Mouse (Mus musculus) kidney, adult 18-20 months (tissue): ENCODE results near the gene Nptx1.

Experiments used
- DNase-seq: peaks from one replicate; pipeline ENCODE4 v3.0.0; 2021

Gene Nptx1

DNA sequence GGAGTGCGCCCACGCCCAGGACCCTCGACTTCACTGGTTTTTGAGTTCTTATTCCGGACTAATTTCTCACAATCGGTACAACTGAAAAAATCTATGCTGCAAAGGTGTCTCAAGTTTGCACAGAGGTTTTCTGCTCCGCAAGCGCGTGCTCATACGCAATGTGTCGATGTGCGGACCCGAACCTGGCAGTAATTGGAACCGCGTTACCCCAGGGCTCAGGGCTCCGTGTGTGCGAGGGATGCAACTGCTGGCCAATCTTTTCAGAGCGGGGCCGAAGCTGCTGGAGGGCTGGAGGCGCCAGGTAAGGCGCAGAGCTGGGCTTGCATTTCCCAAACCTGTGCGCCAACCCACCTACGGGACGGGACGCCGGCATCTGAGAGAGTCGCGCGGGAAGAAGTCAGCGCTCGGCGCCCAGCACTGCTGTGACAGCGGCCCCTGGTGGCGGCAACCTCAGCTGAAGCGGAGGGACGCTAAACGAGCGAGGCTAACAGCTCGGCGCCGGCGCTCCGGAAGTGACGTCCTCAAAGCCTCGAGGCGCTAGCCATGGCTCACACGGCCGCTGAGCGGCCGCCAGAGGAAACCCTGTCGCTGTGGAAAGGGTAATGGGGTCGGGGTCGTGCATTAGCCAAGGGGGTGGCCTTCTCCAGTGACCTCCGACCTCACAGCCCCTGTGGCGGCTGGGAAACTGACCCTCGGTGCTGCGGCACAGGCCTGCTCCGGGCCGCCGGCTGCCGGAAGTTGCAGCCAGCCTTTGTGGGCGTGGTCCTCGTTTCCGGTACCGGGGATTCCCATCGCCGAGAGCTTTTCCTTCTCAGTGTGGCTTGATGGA is 56.5 kb downstream of the Nptx1 start, which contains the start of gene Endov:
Gene Endov, plus strand, starts transcription at position 487 of the 829 bp plus-strand sequence.
- peak; percentile 99 for DNase-seq
